Mouse (Mus musculus) spleen, adult 2 months (tissue): ENCODE data around the gene Slc6a6. TPM values are rescaled to one million over a fixed set of nuclear protein-coding genes. Genes with fewer than 3 reads are reported as not detected.

Experiments used
- DNase-seq, 2 experiments: peaks; one replicate each; pipeline versions ENCODE4 v3.0.0 to v3.0.0-alpha.2; 2012 to 2021; ENCODE audit warnings: low spot score in 2 of 2, low read depth in 1 of 2
- H3K27ac ChIP-seq: fragments of 200-500 bp; 2 replicates; pipeline ENCODE4 v1.5.1; 2012; ENCODE audit warnings: low read length, inconsistent platforms; ENCODE audit not compliant: insufficient read depth
- H3K27me3 ChIP-seq: fragments of 200-500 bp; 2 replicates; pipeline ENCODE4 v1.6.1; 2012; ENCODE audit warnings: mild to moderate bottlenecking, moderate library complexity, low read length, inconsistent platforms; ENCODE audit not compliant: control insufficient read depth, insufficient read depth
- H3K36me3 ChIP-seq: fragments of 200-500 bp; 2 replicates; pipeline ENCODE4 v1.6.1; 2012; ENCODE audit warnings: mild to moderate bottlenecking, low read length, inconsistent platforms; ENCODE audit not compliant: control insufficient read depth, insufficient read depth
- H3K4me1 ChIP-seq: fragments of 200-500 bp; 2 replicates; pipeline ENCODE4 v1.6.1; 2011; ENCODE audit warnings: inconsistent platforms; ENCODE audit not compliant: control insufficient read depth, insufficient read depth, insufficient read length
- H3K4me3 ChIP-seq: fragments of 200-500 bp; 2 replicates; pipeline ENCODE4 v1.5.1; 2011; ENCODE audit warnings: mild to moderate bottlenecking, inconsistent platforms; ENCODE audit not compliant: insufficient read depth, insufficient read length; ENCODE audit errors: extremely low read depth
- CTCF ChIP-seq: fragments of 200-500 bp; IDR thresholded peaks from 2 replicates; pipeline ENCODE4 v1.5.1; 2011; ENCODE audit warnings: mild to moderate bottlenecking, inconsistent platforms; ENCODE audit not compliant: insufficient read depth, insufficient read length, insufficient replicate concordance; ENCODE audit errors: extremely low read depth
- POLR2A ChIP-seq: fragments of 200-500 bp; IDR thresholded peaks from 2 replicates; pipeline ENCODE4 v1.6.1; 2011; ENCODE audit warnings: low read depth, low read length, inconsistent platforms
- WGBS: fragments of 180-500 bp; shearing (Covaris S2); methylation state at CpG from one replicate; pipeline ENCODE4 v1.1.7; 2018; 5-methylcytosine and 5-hydroxymethylcytosine counted together
- polyA plus RNA-seq: library from polyadenylated mRNA; depleted of rRNA; stranded (reverse); fragments of >200 nt; gene quantifications from 2 replicates; pipeline ENCODE4 v1.2.3, GENCODE M21; 2012

Slc6a6 gene
- polyA plus RNA-seq, 1 experiment, result 76.1 TPM

- DNase-seq, result peak; percentile 60 to 74
- Histone ChIP-seq H3K4me1 (peaks cover 8% of the 10 kb centered on the region; the same call in 1 of the 2 replicates), H3K4me3 (no peak overlapping the region; the same call in 1 of the 2 replicates), H3K27me3 (no peaks in the 10 kb centered on the region), H3K36me3 (peaks cover 6% of the 10 kb centered on the region), H3K27ac (peak overlapping the region; percentile 78)
- TF ChIP-seq POLR2A (no peak), CTCF (no peak)
- WGBS, result 30% methylated on average over 13 of the region's 13 CpGs
Measured at GRCm38 (mm10) chr6:91706072-91706776, 22.4 kb downstream of the Slc6a6 start.

DNA sequence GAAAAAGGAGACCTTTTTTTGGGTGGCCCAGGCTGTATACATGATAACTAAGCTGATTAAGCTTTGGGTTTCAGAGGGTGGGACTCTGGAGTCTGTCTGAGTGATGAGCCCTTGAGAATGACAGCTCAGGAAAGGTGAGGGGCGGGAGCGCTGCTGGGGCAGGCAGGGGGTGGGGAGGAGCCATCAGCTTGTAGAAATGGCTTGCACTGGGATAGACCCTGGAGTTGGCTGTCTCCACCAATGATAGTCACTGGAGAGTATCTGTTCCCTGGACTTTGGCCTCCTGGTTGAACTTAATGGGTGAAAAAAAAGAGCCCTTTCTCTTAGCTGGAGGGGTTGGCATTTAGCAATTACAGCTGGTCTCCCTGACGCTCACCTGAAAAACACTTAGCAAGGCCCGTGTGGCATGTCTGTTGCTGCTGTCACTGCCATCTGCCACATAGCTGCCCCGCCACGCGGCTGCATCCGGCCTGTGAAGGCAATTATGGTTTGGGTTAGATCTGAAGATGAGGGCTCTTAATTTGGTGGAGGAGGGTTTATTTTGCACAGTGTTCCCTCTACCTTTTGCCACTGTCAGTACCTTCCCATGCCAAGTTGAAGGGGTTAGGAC is 23.5 kb downstream of the Slc6a6 start:
- Histone ChIP-seq H3K4me1 (peaks cover 13% of the 10 kb centered on the region; the same call in 1 of the 2 replicates), H3K4me3 (no peak overlapping the region)
- DNase-seq, result no peak

GRCm38 (mm10) chr6:91707886-91708564 is 24.2 kb downstream of the Slc6a6 start:
- Histone ChIP-seq H3K27ac (no peak overlapping the region), H3K36me3 (peaks cover 6% of the 10 kb centered on the region), H3K4me3 (no peak overlapping the region), H3K27me3 (no peaks in the 10 kb centered on the region), H3K4me1 (peaks cover 19% of the 10 kb centered on the region; the same call in 1 of the 2 replicates)
- DNase-seq, result no peak
- WGBS, result 91% methylated on average over 11 of the region's 11 CpGs
- TF ChIP-seq POLR2A, result no peak
- no peak for TF ChIP-seq CTCF

More for the DNA sequence above, 23.5 kb downstream of the Slc6a6 start:
- WGBS, result 62% methylated on average over 8 of the region's 8 CpGs
- no peaks in the 10 kb centered on the region for H3K27me3 ChIP-seq
- no peak overlapping the region for H3K27ac ChIP-seq
- peaks cover 8% of the 10 kb centered on the region for H3K36me3 ChIP-seq
- TF ChIP-seq CTCF (no peak), POLR2A (no peak)

GRCm38 (mm10) chr6:91708919-91709318 is 25.1 kb downstream of the Slc6a6 start:
- DNase-seq, result no peak
- WGBS, result 75% methylated on average over 2 of the region's 2 CpGs
- Histone ChIP-seq H3K36me3 (peaks cover 7% of the 10 kb centered on the region), H3K4me1 (peaks cover 23% of the 10 kb centered on the region; the same call in 1 of the 2 replicates), H3K4me3 (no peak overlapping the region), H3K27ac (no peak overlapping the region), H3K27me3 (no peaks in the 10 kb centered on the region)
- TF ChIP-seq POLR2A (no peak), CTCF (no peak)

- WGBS, result 90% methylated on average over 6 of the region's 6 CpGs
Measured at GRCm38 (mm10) chr6:91710345-91710930, 26.6 kb downstream of the Slc6a6 start.

GRCm38 (mm10) chr6:91712097-91712854 is 28.4 kb downstream of the Slc6a6 start:
- TF ChIP-seq POLR2A (no peak), CTCF (no peak)
- no peak for DNase-seq
- Histone ChIP-seq H3K27ac (peak overlapping the region; percentile 60), H3K27me3 (no peaks in the 10 kb centered on the region), H3K4me3 (no peak overlapping the region), H3K4me1 (peaks cover 15% of the 10 kb centered on the region; the same call in 1 of the 2 replicates), H3K36me3 (peaks cover 7% of the 10 kb centered on the region)
- 35% methylated on average over 4 of the region's 4 CpGs for WGBS

More at GRCm38 (mm10) chr6:91710345-91710930, 26.6 kb downstream of the Slc6a6 start:
- no peak for DNase-seq
- Histone ChIP-seq H3K36me3 (peaks cover 7% of the 10 kb centered on the region), H3K27me3 (no peaks in the 10 kb centered on the region), H3K4me3 (no peak overlapping the region), H3K4me1 (peaks cover 23% of the 10 kb centered on the region; the same call in 1 of the 2 replicates), H3K27ac (no peak overlapping the region)
- TF ChIP-seq POLR2A (no peak), CTCF (no peak)
